Mouse (Mus musculus): Measurements from ENCODE around the gene Wdr54. TPM values are rescaled to one million over a fixed set of nuclear protein-coding genes. Genes with fewer than 3 reads are reported as not detected.

The Wdr54 gene
- polyA plus RNA-seq, 1 experiment from 2014 or later, result 5.3 TPM

Other genes starting within 250 kb of the Wdr54 start
- gene Sema4f, start 216.6 kb downstream of the Wdr54 start, polyA plus RNA-seq (2014; fragmentation: Nextera tagmentation; extraction: Ambion mirVana), result 1.8 and 1.9 TPM in 2 replicates
- gene M1ap, start 209.5 kb downstream of the Wdr54 start, polyA plus RNA-seq (2014; fragmentation: Nextera tagmentation; extraction: Ambion mirVana), result 0.35 and 0.87 TPM in 2 replicates
- gene Dok1, start 122.9 kb downstream of the Wdr54 start, polyA plus RNA-seq (2014; fragmentation: Nextera tagmentation; extraction: Ambion mirVana), result 8.5 and 9.7 TPM in 2 replicates
- gene Loxl3, start 122.2 kb downstream of the Wdr54 start, polyA plus RNA-seq (2014; fragmentation: Nextera tagmentation; extraction: Ambion mirVana), result 15.6 and 16.2 TPM in 2 replicates
- 135 and 154 TPM in 2 replicates for gene Aup1, start 101.9 kb downstream of the Wdr54 start, polyA plus RNA-seq (2014; fragmentation: Nextera tagmentation; extraction: Ambion mirVana)
- gene Htra2, start 101.1 kb downstream of the Wdr54 start, polyA plus RNA-seq (2014; fragmentation: Nextera tagmentation; extraction: Ambion mirVana), result 40.3 and 41.0 TPM in 2 replicates
- gene Dqx1, start 98.6 kb downstream of the Wdr54 start, polyA plus RNA-seq (2014; fragmentation: Nextera tagmentation; extraction: Ambion mirVana), result 4.2 and 4.5 TPM in 2 replicates
- 8.4 and 9.2 TPM in 2 replicates for gene Tlx2, start 86.1 kb downstream of the Wdr54 start, polyA plus RNA-seq (2014; fragmentation: Nextera tagmentation; extraction: Ambion mirVana)
- 33.0 and 38.8 TPM in 2 replicates for gene Pcgf1, start 78.5 kb downstream of the Wdr54 start, polyA plus RNA-seq (2014; fragmentation: Nextera tagmentation; extraction: Ambion mirVana)
- 1.2 and 1.8 TPM in 2 replicates for gene Lbx2, start 70.0 kb downstream of the Wdr54 start, polyA plus RNA-seq (2014; fragmentation: Nextera tagmentation; extraction: Ambion mirVana)
- gene Ccdc142, start 54.8 kb downstream of the Wdr54 start, polyA plus RNA-seq (2014; fragmentation: Nextera tagmentation; extraction: Ambion mirVana), result 2.0 and 3.5 TPM in 2 replicates
- 1.7 and 2.0 TPM in 2 replicates for gene Gm42688, start 54.8 kb downstream of the Wdr54 start, polyA plus RNA-seq (2014; fragmentation: Nextera tagmentation; extraction: Ambion mirVana)
- gene Mrpl53, start 47.4 kb downstream of the Wdr54 start, polyA plus RNA-seq (2014; fragmentation: Nextera tagmentation; extraction: Ambion mirVana), result 114 and 129 TPM in 2 replicates
- 24.4 and 31.2 TPM in 2 replicates for gene Mogs, start 40.9 kb downstream of the Wdr54 start, polyA plus RNA-seq (2014; fragmentation: Nextera tagmentation; extraction: Ambion mirVana)
- 91.3 and 99.6 TPM in 2 replicates for gene Wbp1, start 34.8 kb downstream of the Wdr54 start, polyA plus RNA-seq (2014; fragmentation: Nextera tagmentation; extraction: Ambion mirVana)
- 13.6 and 16.5 TPM in 2 replicates for gene Ino80b, start 31.0 kb downstream of the Wdr54 start, polyA plus RNA-seq (2014; fragmentation: Nextera tagmentation; extraction: Ambion mirVana)
- gene Rtkn, start 20.9 kb downstream of the Wdr54 start, polyA plus RNA-seq (2014; fragmentation: Nextera tagmentation; extraction: Ambion mirVana), result 18.8 and 19.2 TPM in 2 replicates
- 0.77 and 1.2 TPM in 2 replicates for gene 1700003E16Rik, start within 50 bp of the Wdr54 start, polyA plus RNA-seq (2014; fragmentation: Nextera tagmentation; extraction: Ambion mirVana)
- gene Dctn1, start 9.5 kb upstream of the Wdr54 start, polyA plus RNA-seq (2014; fragmentation: Nextera tagmentation; extraction: Ambion mirVana), result 70.4 and 73.9 TPM in 2 replicates
- gene Slc4a5, start 63.4 kb upstream of the Wdr54 start, polyA plus RNA-seq (2014; fragmentation: Nextera tagmentation; extraction: Ambion mirVana), result 0.34 and 0.38 TPM in 2 replicates
- gene Mthfd2, start 169.5 kb upstream of the Wdr54 start, polyA plus RNA-seq (2014; fragmentation: Nextera tagmentation; extraction: Ambion mirVana), result 32.4 and 34.3 TPM in 2 replicates
- gene Mob1a, start 169.6 kb upstream of the Wdr54 start, polyA plus RNA-seq (2014; fragmentation: Nextera tagmentation; extraction: Ambion mirVana), result 78.5 and 81.2 TPM in 2 replicates
- gene Bola3, start 192.8 kb upstream of the Wdr54 start, polyA plus RNA-seq (2014; fragmentation: Nextera tagmentation; extraction: Ambion mirVana), result 118 and 123 TPM in 2 replicates